Mouse (Mus musculus) Patski (cell line): ENCODE measurements at regions not wholly inside any gene's neighbourhood (a gene's known extent, or its start where the extent isn't known, plus 50 kb on each side); places are given as distances from the start of the nearest gene placed in this dataset.

Source experiments
- ATAC-seq: fragments of 100-300 bp; one replicate; pipeline ENCODE4 v1.8.0; 2021
- CTCF ChIA-PET: fragments of 350-600 bp; sonication (Branson Sonifier 250); formaldehyde crosslinking; loops from one replicate; lab custom pipeline; 2022; ENCODE audit warnings: inconsistent platforms; lab: Charles Lee
- POLR2A ChIA-PET: fragments of 350-600 bp; sonication (Branson Sonifier 250); formaldehyde crosslinking; loops from one replicate; lab custom pipeline; 2022; ENCODE audit warnings: antibody characterized with exemption, inconsistent platforms; lab: Charles Lee
- DNase-seq: peaks from one replicate; pipeline ENCODE4 v3.0.0-alpha.2; 2011; ENCODE audit warnings: low read depth, low spot score
- H3K27me3 ChIP-seq: fragments of 371-371 bp; one replicate; pipeline ENCODE4 v1.5.1; 2021
- CTCF ChIP-seq: fragments of 100-300 bp; IDR thresholded peaks from one replicate; pipeline ENCODE4 v1.5.1; 2021
- in situ Hi-C: fragments of 300-500 bp; cut with MboI; formaldehyde crosslinking; loops from 3 replicates; pipeline ENCODE4 v1.11.1; 2018; ENCODE audit warnings: low pct_unique_long_range_greater_than_20kb, mixed read lengths

DNA sequence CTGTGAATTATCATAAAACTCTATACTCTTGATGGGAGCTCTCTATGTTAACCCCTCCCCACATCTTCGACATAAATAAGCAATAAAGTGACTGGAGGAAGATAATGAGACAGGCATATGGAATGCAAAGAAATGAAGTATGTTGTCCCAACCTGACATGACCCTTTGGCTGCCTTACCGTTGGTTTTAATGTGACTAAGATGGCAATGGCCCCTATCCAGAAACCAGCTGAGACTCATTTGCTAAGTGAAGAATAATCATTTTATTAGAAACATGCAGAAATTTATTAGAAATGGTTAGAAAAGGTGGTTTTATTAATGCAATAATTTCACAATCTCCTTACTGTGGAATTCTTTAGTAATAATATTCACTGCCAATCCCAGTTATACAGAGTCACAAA, 2767.2 kb upstream of the 5930422O12Rik start:
- in situ Hi-C loops: no loop called here
- POLR2A ChIA-PET: no interaction called here
- CTCF ChIA-PET: no interaction called here
- ATAC-seq (no peak), DNase-seq (no peak)
- no peaks in the 10 kb centered on the region for H3K27me3 ChIP-seq
- no peak for TF ChIP-seq CTCF

DNA sequence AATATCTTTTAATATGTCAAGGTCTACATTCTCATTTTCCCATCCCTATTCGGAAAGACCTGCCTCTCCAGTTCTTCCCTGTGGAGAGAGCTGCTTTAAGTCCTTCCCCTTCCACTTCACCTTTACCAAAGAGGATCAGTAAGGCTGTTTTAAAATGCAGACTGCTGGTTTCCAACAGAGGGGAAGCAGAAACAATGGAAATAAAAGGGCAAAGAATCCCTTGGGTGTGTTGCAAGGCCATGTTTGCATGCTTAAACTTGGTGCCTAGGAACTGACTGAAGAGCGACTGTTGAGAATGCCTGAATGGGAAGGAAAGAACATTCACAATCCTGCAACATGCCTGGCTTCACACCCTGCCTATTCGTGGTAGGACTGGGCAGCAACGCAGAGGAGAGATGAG, 2759.1 kb upstream of the 5930422O12Rik start:
- no peak for ATAC-seq
- TF ChIP-seq CTCF: no peak

DNA sequence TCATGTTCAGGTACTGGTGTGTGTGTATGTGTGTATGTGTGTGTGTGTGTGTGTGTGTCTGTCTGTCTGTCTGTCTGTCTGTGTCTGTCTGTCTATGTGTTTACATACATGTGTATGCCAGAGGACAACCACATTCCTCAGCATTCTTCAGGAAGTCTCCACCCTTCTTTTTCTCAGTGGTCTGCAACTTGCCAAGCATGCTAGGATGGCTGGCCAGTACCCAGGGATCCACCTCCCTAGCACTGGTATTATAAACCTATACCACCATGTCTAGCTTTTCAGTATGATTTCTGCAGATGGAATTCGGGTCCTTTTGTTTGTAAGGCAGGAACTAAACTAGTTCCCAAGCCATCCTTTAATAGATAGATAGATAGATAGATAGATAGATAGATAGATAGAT, 2751.1 kb upstream of the 5930422O12Rik start:
- DNase-seq: no peak
- CTCF ChIA-PET: no interaction called here
- POLR2A ChIA-PET: no interaction called here
- TF ChIP-seq CTCF: no peak
- ATAC-seq: no peak
- in situ Hi-C loops: no loop called here
- no peaks in the 10 kb centered on the region for H3K27me3 ChIP-seq

More for the DNA sequence above, 2759.1 kb upstream of the 5930422O12Rik start:
- ChIA-PET CTCF (no interaction called here), POLR2A (no interaction called here)
- in situ Hi-C loops: no loop called here
- no peaks in the 10 kb centered on the region for H3K27me3 ChIP-seq
- no peak for DNase-seq

DNA sequence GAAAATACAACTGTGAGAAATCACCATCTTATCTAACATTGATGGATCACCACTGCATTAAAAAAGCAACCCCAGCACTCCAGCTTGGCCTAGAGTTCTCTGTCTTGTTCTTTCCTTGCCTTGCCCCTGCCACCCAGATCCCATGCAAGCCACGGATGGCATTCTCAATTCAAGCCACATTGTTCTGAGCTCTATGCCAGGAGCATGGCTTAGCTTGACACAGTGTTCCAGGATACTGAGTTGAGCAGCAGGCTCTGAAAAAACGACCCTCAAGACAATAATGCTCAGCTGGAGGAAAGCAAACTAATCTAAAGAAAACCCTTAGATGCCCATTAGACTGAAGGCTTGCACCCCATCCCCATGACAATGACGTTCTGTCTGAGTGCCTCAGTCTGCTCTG, 2746.3 kb upstream of the 5930422O12Rik start:
- CTCF ChIA-PET: interaction anchor here (1.0 kb wide), 1 partner anchor 22 kb away, joined by 3 read pairs; no protein-coding TSS in a partner anchor
- no peaks in the 10 kb centered on the region for H3K27me3 ChIP-seq
- ATAC-seq: no peak
- POLR2A ChIA-PET: no interaction called here
- TF ChIP-seq CTCF: no peak
- no peak for DNase-seq
- in situ Hi-C loops: no loop called here

DNA sequence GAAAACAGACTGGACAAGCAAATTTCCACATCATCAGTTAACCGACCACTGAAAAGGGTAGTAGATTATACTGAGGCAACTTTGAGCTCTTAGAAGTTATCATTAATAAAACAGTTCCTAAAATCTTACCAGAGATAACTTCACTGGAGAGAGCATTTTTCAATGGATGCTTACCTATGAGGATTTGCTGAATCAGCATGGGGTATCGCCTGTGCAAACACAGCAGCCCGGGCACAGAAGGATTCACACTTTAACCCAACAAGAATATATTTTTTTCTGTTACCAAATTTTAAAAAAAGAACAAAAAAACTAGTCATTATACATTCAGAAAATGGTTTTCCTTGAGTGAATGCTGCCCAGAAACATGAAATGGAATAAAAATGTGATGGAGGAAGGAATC, 2742.0 kb upstream of the 5930422O12Rik start:
- no peak for TF ChIP-seq CTCF
- ChIA-PET POLR2A (no interaction called here), CTCF (no interaction called here)
- in situ Hi-C loops: no loop called here
- no peaks in the 10 kb centered on the region for H3K27me3 ChIP-seq
- DNase-seq (no peak), ATAC-seq (no peak)

DNA sequence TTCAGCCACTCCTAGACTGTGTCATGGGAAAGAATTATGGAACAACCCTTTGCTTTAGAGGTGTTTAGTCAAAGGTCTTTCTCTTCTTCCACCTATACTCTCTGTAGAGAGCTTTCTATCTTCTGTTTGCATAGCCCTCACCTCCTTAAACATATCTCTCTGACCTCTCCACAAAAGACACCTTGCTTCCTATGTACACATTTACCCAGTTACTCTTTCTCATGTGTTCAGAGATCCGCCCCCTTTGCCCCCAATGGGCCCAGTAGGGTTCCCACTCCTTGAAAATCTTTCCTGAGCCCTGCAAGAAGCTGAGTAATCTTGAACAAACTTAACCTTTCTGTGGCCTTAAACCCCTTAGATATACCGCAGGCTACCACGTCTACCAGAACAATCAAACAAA, 2734.4 kb upstream of the 5930422O12Rik start:
- ChIA-PET POLR2A (no interaction called here), CTCF (no interaction called here)
- no peaks in the 10 kb centered on the region for H3K27me3 ChIP-seq
- in situ Hi-C loops: no loop called here
- TF ChIP-seq CTCF: no peak
- DNase-seq (no peak), ATAC-seq (no peak)

DNA sequence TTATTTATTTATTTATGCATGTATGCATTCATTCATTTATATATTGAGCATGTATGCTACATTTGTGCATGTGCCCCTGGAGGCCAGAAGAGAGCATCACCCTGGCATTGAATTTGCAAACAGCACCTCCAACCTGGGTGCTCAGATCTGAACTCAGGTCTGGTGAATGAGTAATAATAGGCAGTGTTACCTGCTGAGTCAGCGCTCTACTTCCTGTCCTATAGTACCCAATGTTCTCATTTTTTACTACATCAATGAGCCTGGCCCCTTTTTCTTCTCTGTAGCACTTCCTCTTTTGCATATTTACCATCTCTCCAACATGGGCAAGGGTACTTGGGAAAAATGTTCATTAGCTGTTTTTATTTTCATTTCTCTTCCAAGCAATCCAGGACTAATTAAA, 2711.9 kb upstream of the 5930422O12Rik start:
- TF ChIP-seq CTCF: no peak
- ATAC-seq (no peak), DNase-seq (no peak)
- no peaks in the 10 kb centered on the region for H3K27me3 ChIP-seq
- POLR2A ChIA-PET: no interaction called here
- in situ Hi-C loops: no loop called here
- CTCF ChIA-PET: no interaction called here

DNA sequence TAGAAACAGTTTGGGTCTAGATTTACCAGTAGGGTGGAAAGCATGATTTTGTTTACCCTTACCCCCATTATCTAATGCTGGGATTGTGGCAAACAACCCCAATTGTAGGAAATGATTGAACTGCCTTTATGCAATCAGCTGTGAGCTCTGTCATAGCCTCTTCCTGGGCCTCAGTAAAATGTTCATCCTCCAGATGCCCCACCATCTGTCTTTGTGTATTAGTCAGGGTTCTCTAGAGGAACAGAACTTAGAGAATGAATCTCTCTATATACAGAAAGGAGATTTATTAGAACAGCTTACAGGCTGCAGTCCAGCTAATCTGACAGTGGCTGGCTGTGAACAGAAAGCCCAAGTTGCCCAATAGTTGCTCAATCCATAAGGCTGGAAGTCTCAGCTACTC, 2698.1 kb upstream of the 5930422O12Rik start:
- DNase-seq (no peak), ATAC-seq (no peak)
- in situ Hi-C loops: no loop called here
- no peak for TF ChIP-seq CTCF
- ChIA-PET CTCF (no interaction called here), POLR2A (no interaction called here)
- no peaks in the 10 kb centered on the region for H3K27me3 ChIP-seq

DNA sequence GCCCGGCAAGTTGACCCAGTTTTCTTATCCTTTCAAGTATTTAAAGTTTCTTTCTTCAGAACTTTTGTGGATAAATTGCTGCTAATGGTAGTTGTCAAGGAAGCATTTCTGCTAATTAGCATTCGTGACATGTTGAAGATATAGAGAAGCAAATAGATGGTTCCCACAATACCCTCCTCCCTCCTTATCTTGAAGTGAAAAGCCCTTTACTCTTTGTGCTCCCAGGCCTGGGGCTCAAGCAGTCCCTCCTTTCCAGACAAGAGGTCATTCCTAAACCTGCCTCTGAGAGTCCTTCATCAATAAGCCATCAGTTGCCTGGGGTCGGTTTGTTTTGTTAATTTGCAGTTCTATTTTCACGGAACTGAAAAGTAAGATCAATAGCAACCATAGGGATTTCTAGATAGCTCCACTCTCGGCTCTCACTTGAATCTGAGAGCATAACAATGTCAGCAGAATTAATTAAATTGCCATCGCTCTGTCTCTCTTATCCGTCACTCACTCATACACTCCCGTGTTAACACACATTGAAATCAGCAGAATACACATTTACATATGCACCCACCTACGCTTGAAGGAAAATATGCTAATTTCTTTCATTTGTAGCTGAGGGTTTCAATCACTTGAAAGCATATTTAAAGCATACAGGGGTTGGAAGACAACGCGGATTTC, 2695.8 kb upstream of the 5930422O12Rik start:
- DNase-seq: no peak
- in situ Hi-C loops: no loop called here
- H3K27me3 ChIP-seq: no peaks in the 10 kb centered on the region
- POLR2A ChIA-PET: no interaction called here
- CTCF ChIA-PET: no interaction called here
- no peak for ATAC-seq
- no peak for TF ChIP-seq CTCF

DNA sequence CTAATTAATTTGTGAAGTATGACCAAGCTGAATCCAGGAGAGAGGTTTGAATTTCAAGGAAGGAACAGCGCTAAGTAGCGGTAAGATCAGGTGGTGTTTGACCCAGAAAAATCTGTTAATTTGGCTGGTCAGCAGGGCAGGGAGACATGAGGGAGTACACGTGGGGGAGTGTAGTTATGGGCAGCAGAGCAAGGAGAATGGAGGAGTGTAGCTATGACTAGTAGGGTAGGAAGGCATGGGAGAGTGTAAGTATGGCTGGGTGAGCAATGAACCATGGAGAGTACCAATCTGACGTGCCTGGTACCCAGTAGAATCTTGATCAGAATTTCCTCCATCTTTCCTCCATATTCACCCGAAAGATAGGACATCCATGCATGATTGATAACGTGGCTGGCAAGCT, 2695.1 kb upstream of the 5930422O12Rik start:
- no peak for TF ChIP-seq CTCF
- ChIA-PET POLR2A (no interaction called here), CTCF (no interaction called here)
- ATAC-seq: no peak
- in situ Hi-C loops: no loop called here
- H3K27me3 ChIP-seq: no peaks in the 10 kb centered on the region
- no peak for DNase-seq

DNA sequence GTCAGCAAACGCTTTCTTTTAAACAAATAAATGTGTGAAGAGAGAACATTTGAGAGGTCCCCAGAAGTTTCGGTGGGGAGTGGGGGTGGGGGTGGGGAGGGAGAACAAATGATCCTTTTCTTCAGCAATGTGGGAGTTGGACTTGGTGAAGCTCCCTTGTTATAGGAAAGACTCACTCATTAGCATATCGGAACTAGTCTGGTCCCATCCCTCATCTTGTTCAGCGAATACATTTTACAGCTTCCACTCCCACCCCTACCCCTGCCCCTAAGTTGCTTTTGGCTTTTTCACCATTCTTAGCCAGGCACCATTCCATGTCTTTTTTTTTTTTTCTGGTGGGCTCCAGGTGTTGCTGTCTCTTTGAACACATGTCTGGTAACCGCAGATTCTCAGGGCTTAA, 2693.2 kb upstream of the 5930422O12Rik start:
- no peak for DNase-seq
- in situ Hi-C loops: no loop called here
- ATAC-seq: no peak

DNA sequence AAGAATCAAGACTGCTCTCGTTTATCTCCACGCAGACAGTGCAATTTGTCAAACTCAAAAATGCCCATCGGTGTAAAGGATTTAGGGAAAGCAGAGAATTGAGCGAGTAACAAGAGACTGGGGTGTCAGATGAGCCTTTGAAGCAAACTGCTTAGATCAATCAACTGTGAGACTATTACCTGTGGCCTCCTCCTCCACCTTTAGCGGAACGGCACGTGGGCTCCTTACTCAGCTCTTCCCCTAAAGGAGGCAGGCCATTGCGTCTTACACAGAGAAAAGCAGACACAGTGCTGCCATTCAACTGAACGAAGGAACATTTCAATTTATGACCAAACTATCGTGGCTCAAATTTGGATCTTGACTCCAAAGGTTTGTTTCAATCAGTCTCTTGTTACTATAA, 2692.8 kb upstream of the 5930422O12Rik start:
- no peak for DNase-seq
- no peak for ATAC-seq
- ChIA-PET CTCF (no interaction called here), POLR2A (no interaction called here)
- no peaks in the 10 kb centered on the region for H3K27me3 ChIP-seq
- no peak for TF ChIP-seq CTCF
- in situ Hi-C loops: no loop called here

More for the DNA sequence above, 2693.2 kb upstream of the 5930422O12Rik start:
- H3K27me3 ChIP-seq: no peaks in the 10 kb centered on the region
- POLR2A ChIA-PET: no interaction called here
- CTCF ChIA-PET: no interaction called here
- no peak for TF ChIP-seq CTCF
